Mouse (Mus musculus): ENCODE results near the gene Kcnh3. TPM values are rescaled to one million over a fixed set of nuclear protein-coding genes. Genes with fewer than 3 reads are reported as not detected.
"Not testable (repeated sequence)": the region's sequence is repeated elsewhere in the genome, so short reads cannot be mapped to it uniquely, and the experiment has no call there.

Kcnh3 gene
- polyA plus RNA-seq, 1 experiment, result not detected

DNA sequence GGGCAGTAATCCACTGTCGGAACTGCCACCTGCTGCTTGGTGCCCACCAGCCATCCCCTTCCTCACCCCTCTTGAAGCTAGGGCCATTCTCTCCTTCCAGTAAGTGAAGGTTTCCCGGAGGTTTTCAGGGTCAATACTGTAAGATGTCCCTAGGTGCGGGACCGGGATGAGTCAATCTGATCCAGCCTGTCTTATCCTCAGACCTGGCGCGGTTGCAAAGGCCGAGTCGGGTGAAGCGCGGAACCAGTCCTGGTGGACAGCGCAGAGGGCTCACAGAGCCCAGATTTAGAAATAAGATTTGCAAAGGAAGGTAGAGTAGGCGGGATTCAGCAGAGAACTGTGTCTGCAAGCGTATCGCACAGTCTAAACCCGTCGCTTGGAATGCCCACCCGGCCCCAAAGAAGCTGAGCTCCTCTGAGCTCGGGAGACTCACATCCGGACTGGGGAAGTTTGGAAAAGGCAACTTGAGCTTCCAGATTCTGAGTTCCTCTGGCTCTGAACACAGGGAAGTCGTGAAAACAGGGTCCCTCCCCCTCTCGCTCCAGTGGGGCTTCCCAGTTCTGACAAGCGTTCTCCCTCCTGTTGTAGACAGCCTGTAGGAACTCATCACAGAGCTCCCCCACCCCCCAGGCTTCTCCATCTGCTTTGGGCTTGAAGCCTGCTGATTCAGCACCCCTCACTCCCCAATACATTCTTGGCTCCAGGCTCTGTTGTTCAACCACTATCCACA lies 585 bp downstream of the Kcnh3 start:
- H3K4me3 ChIP-seq (ENCODE audit: insufficient read depth, low read depth, low read length), result peak overlapping the region; percentile 13; the same call in 1 of the 2 replicates
- H3K4me1 ChIP-seq (ENCODE audit: control insufficient read depth, insufficient read depth, insufficient read length, low read length), result peaks cover 5% of the 10 kb centered on the region; the same call in 1 of the 2 replicates
- no peak overlapping the region for H3K27ac ChIP-seq (replicated peaks; ENCODE audit: low read depth, low read length)

DNA sequence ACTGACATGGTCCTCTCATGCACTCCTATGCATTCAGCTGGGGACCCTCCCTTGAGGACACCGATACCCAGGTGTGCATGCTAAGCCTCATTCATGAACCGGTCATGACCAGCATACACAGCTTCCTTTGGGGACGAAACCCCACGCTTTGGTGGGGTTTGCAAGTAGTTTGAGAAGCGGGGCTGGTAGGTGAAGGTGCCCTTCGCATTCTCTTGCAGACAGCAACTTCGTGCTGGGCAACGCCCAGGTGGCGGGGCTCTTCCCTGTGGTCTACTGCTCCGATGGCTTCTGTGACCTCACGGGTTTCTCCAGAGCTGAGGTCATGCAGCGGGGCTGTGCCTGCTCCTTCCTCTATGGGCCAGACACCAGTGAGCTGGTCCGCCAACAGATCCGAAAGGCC lies 1.4 kb downstream of the Kcnh3 start:
- H3K27ac ChIP-seq (replicated peaks; ENCODE audit: low read depth, low read length), result no peak overlapping the region
- H3K4me1 ChIP-seq (ENCODE audit: control insufficient read depth, insufficient read depth, insufficient read length, low read length), result peaks cover 5% of the 10 kb centered on the region; the same call in 1 of the 2 replicates
- no peak overlapping the region for H3K4me3 ChIP-seq (ENCODE audit: insufficient read depth, low read depth, low read length)

DNA sequence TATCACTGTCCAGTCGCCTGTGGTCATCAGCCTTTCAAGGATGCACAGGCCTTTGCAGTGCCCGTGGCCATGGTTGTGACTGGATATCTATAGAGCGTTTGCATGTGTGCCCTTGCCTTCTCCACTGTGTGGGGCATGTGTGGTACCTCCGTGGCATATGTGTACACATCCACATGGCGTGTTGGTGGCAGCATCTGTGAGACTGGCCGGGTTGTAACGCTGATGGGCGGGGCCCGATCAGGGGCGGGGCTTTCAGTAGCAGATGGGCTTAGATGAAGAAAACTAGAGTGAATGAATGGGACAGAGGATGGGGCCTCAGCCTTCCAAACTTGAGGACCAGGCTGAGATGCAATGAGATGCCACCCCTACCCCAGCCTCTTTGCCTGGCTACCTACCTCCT lies 7.3 kb downstream of the Kcnh3 start:
- Histone ChIP-seq H3K27ac (replicated peaks; ENCODE audit: low read depth, low read length) (no peak overlapping the region), H3K4me1 (ENCODE audit: control insufficient read depth, insufficient read depth, insufficient read length, low read length) (no peaks in the 10 kb centered on the region)

DNA sequence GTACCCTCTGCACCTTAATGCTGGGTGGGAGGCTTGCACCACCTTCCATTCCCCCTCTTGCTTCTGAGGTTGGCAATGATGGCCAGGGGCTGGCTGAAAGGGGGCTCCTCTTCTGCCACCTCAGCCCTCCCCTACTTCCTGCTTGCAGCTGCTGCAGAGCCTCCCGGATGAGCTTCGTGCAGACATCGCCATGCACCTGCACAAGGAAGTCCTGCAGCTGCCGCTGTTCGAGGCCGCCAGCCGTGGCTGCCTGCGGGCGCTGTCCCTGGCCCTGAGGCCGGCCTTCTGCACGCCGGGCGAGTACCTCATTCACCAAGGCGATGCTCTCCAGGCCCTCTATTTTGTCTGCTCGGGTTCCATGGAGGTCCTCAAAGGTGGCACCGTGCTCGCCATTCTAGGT lies 9.1 kb downstream of the Kcnh3 start:
- no peaks in the 10 kb centered on the region for H3K4me1 ChIP-seq (ENCODE audit: control insufficient read depth, insufficient read depth, insufficient read length, low read length)
- no peak overlapping the region for H3K4me3 ChIP-seq (ENCODE audit: insufficient read depth, low read depth, low read length)
- no peak overlapping the region for H3K27ac ChIP-seq (replicated peaks; ENCODE audit: low read depth, low read length)

More for the DNA sequence above, 7.3 kb downstream of the Kcnh3 start:
- H3K4me3 ChIP-seq (ENCODE audit: insufficient read depth, low read depth, low read length), result no peak overlapping the region

DNA sequence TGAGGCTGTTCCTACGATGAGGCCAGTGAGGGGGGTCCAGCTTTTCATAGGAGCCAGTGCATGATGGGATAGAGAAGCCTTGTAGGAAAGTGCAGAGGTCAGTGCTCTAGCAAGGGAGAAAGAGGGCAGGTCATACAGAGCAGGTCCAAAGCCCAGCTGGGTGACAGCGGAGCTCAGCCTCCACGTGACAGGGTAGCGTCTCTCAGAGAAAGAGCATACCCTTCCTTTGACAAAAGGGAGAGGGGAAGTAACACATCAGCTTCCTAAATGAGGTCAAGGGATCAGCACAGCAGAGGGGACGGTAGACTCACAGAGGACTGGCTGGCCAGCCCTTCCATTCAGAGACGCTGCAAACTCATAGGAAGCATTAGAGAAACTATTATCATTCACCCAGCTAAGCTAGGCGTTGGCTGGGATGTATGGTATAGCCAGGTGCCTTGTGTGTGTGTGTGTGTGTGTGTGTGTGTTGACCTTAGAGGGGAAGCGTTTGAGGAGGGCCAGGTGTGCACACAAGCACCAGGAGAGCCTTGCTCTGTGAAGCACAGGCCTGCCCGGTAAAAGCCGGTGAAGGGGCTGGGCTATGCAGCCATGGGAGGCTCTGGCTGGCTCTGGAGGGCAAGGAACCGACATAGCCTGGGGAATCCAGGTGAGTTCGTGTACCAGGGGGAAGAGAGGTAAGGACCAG lies 9.8 kb downstream of the Kcnh3 start:
- Histone ChIP-seq H3K4me3 (ENCODE audit: insufficient read depth, low read depth, low read length) (no peak overlapping the region), H3K27ac (replicated peaks; ENCODE audit: low read depth, low read length) (no peak overlapping the region), H3K4me1 (ENCODE audit: control insufficient read depth, insufficient read depth, insufficient read length, low read length) (no peaks in the 10 kb centered on the region)

DNA sequence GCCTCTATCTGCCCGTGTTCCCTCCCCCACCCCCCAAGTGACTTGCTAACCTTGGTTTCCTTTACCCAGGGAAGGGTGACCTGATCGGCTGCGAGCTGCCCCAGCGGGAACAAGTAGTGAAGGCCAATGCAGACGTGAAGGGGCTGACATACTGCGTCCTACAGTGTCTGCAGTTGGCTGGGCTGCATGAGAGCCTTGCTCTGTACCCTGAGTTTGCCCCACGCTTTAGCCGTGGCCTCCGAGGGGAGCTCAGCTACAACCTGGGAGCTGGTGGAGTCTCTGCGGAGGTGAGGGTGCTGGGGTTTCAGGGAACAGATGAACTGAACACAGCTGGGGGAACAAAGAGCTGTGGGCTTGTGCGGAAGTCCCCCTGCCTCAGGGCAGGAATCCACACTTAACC lies 13.3 kb downstream of the Kcnh3 start:
- H3K4me3 ChIP-seq (ENCODE audit: insufficient read depth, low read depth, low read length), result no peak overlapping the region
- H3K4me1 ChIP-seq (ENCODE audit: control insufficient read depth, insufficient read depth, insufficient read length, low read length), result no peaks in the 10 kb centered on the region; the same call in 1 of the 2 replicates
- H3K27ac ChIP-seq (replicated peaks; ENCODE audit: low read depth, low read length), result no peak overlapping the region

DNA sequence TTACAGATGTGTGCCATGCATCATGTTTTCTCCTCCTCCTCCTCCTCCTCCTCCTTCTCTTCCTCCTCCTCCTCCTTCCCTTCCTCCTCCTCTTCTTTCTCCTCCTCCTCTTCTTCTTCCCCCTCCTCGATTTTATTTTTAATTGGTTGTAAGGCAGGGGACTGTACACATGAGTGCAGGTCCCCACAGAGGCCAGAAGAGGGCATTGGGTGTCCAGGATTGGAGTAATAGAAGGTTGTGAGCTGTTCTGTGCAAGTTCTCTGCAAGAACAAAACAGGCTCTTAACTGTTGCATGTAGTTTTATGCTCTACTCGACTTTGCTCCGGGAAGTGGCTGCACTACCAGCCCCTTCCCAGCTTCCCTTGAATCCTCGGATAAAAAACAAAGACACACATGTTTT lies 15.5 kb downstream of the Kcnh3 start:
- H3K4me1 ChIP-seq (ENCODE audit: control insufficient read depth, insufficient read depth, insufficient read length, low read length), result no peaks in the 10 kb centered on the region; the same call in 1 of the 2 replicates
- no peak overlapping the region for H3K27ac ChIP-seq (replicated peaks; ENCODE audit: low read depth, low read length)
- H3K4me3 ChIP-seq (ENCODE audit: insufficient read depth, low read depth, low read length), result no peak overlapping the region

DNA sequence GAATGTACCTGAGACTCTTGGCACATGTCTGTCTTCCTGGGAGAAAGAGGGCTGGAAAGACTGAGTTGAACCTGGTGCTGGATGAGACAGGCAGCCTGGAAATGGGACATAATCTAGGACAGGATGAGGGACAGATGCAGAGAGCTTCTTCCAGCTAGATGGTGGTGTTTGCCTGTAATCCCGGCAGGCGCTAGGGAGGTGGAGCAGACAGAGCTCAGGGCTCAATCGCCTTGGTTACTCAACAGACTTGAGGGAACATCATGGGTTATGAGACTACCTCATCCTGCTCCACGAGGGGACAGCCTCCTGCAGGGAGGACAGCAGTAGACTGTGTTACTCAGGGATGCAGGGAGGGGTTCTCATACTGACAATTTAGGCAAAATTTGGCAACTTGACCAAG lies 16.6 kb downstream of the Kcnh3 start:
- Histone ChIP-seq H3K4me3 (ENCODE audit: insufficient read depth, low read depth, low read length) (no peak overlapping the region), H3K27ac (replicated peaks; ENCODE audit: low read depth, low read length) (no peak overlapping the region)

DNA sequence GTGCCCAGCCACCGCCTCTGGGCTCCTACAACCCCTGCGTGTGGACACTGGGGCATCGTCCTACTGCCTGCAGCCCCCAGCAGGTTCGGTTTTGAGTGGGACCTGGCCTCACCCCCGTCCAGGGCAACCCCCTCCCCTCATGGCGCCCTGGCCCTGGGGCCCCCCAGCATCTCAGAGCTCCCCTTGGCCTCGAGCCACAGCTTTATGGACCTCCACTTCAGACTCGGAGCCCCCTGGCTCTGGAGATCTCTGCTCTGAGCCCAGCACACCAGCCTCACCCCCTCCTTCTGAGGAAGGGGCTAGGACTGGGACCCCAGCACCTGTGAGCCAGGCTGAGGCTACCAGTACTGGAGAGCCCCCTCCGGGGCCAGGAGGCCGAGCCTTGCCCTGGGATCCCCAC lies 17.4 kb downstream of the Kcnh3 start:
- Histone ChIP-seq H3K4me1 (ENCODE audit: control insufficient read depth, insufficient read depth, insufficient read length, low read length) (no peaks in the 10 kb centered on the region; the same call in 1 of the 2 replicates), H3K4me3 (ENCODE audit: insufficient read depth, low read depth, low read length) (no peak overlapping the region), H3K27ac (replicated peaks; ENCODE audit: low read depth, low read length) (no peak overlapping the region)

More for the DNA sequence above, 16.6 kb downstream of the Kcnh3 start:
- H3K4me1 ChIP-seq (ENCODE audit: control insufficient read depth, insufficient read depth, insufficient read length, low read length), result no peaks in the 10 kb centered on the region; the same call in 1 of the 2 replicates

DNA sequence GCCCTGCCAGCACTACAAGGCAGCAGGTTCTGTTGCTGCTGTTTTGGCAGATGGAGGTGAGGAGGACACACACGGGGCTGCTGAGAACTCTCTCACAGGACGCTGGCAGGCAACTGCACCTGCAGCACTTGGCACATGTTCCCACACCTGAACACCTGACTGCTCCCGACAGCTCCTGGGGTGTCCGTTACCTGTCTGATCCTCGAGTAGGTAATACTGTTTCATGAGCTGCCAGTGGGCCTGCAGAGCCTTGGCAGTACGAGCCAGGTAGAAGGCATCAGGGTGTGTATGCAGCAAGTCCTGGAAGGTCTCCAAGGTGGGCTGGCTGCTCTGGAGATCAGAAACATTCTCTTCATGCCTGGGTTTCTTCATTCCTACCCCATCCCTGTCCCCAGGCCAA lies 22.1 kb downstream of the Kcnh3 start:
- H3K27ac ChIP-seq (replicated peaks; ENCODE audit: low read depth, low read length); H3K4me1 ChIP-seq (ENCODE audit: control insufficient read depth, insufficient read depth, insufficient read length, low read length); H3K4me3 ChIP-seq (ENCODE audit: insufficient read depth, low read depth, low read length): not testable (repeated sequence)

DNA sequence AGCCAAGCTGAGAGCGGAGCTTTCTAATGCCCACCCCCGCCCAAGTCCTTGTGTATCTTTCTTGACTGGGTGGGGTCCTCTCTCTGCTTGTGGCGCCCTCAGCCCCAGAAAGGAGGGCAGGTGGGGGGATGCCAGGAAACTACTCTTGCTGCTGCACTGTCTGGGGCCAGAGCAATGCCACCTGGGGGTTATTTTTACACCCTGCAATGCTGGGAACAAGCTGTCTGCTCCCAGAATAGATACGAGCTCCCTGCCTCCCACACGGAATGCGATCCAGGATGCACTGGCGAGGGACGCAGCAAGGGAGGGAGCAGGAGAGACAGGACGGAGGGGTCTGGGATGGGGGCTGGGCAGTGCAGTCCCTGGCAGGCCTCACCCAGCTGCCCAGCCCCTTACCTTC lies 24.3 kb downstream of the Kcnh3 start:
- Histone ChIP-seq H3K4me1 (ENCODE audit: control insufficient read depth, insufficient read depth, insufficient read length, low read length) (no peaks in the 10 kb centered on the region), H3K4me3 (ENCODE audit: insufficient read depth, low read depth, low read length) (no peak overlapping the region), H3K27ac (replicated peaks; ENCODE audit: low read depth, low read length) (no peak overlapping the region)

DNA sequence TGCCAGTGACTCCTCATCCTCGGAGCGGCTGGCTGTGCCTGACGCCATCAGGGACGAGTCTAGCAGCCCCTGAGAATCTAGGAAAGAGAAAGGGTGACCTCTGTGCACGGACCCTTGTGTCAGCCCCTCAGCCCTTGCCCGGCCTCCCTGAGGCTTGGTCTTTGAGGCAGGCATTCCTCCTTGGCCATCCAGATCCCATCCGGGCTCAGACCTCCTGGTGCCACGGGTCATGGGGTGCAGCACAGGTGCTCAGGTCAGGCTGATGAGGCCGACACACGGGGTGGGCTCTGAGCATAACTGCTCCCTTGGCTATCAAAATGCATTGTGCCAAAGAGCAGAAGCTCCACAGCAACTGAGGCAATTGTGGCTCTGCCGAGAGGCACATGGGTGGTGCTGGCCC lies 25.3 kb downstream of the Kcnh3 start:
- Histone ChIP-seq H3K4me3 (ENCODE audit: insufficient read depth, low read depth, low read length) (no peak overlapping the region), H3K27ac (replicated peaks; ENCODE audit: low read depth, low read length) (no peak overlapping the region), H3K4me1 (ENCODE audit: control insufficient read depth, insufficient read depth, insufficient read length, low read length) (no peaks in the 10 kb centered on the region)

DNA sequence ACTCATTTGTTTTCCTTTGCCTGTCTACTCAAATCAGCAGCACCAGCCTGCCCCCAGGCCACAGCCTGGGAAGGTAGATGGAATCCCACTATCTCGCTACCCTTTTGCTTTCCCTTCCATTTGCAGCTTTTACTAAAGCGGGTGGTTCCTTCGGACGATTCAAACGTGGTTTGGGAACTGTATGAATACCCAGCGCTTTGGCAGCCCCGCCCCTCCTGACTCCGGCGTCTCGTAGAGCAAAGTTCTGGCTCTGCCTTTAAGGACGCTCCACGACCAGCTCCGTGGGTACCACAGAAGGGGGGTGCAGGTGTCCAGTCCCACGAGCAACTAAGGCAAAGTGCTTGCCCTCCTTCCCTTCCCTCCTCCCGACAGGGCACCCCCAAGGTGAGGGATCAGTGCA lies 26.4 kb downstream of the Kcnh3 start:
- not testable (repeated sequence) for H3K27ac ChIP-seq (replicated peaks; ENCODE audit: low read depth, low read length); H3K4me1 ChIP-seq (ENCODE audit: control insufficient read depth, insufficient read depth, insufficient read length, low read length)
- peak overlapping the region; percentile 84 for H3K4me3 ChIP-seq (ENCODE audit: insufficient read depth, low read depth, low read length)

DNA sequence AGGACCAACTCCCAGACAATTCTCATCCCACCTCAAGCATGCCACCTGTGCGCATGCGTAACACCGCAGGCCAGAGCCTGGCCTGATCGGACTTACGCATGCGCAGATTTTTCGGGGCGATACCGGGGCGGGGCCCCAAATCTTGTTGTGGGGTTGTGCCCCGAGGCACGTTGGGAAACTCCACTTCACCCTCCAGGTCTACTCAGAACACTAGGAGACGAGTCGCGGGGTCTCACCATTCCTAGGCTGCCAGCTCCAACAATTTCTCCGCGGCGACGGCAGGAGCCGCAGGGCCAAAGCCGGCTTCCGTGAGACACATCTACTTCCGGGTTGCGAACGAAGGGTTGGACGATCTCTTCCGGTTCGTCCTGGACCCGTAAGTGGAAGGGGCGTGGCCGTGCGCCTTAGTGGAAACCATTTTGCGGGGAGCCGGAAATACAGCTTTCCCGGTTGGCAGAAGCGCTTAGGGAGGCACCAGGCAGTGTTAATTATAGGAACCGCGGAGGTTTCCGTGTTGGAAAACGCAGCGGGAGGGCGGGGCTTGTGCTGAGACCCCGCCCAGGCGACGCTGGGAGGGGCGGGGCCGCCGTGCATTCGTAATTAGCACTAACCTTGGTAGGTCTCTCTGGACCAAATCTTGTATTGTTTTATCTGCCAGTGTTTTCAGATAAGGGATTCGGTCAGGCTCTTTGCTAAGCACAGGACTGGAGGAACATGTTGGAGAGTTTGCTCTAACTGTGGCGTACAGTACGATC lies 27.1 kb downstream of the Kcnh3 start, which contains the start of gene Mcrs1:
Gene Mcrs1, minus strand, starts transcription at position 336 of the 755 bp plus-strand sequence.
- H3K4me1 ChIP-seq (ENCODE audit: control insufficient read depth, insufficient read depth, insufficient read length, low read length), result no peaks in the 10 kb centered on the region
- peak within 1 kb of the TSS; percentile 84 for H3K4me3 ChIP-seq (ENCODE audit: insufficient read depth, low read depth, low read length)
- H3K27ac ChIP-seq (replicated peaks; ENCODE audit: low read depth, low read length), result peak within 1 kb of the TSS; percentile 97

Data from brown adipose tissue, adult 24 weeks (tissue).